Mouse (Mus musculus): Measurements from ENCODE around the gene Ypel4. TPM values are rescaled to one million over a fixed set of nuclear protein-coding genes. Genes with fewer than 3 reads are reported as not detected.

Ypel4 gene
- 19.6 and 26.9 TPM in 2 replicates for polyA plus RNA-seq (2021; fragmentation: Nextera tagmentation)
- long read RNA-seq, experiment 1, transcript Ypel4-201 (5 exons, 1,676 nt), result major isoform, 53 of 74 reads
- long read RNA-seq, experiment 1, partial matches to known transcripts, result 10 of 74 reads
- long read RNA-seq, experiment 1, other reads (novel, unspliced or antisense), result 8 of 74 reads
- long read RNA-seq, experiment 2, transcript Ypel4-201 (5 exons, 1,676 nt), result major isoform, 19 of 40 reads
- long read RNA-seq, experiment 2, partial matches to known transcripts, result 18 of 40 reads
- long read RNA-seq, experiment 2, other reads (novel, unspliced or antisense), result 2 of 40 reads

DNA sequence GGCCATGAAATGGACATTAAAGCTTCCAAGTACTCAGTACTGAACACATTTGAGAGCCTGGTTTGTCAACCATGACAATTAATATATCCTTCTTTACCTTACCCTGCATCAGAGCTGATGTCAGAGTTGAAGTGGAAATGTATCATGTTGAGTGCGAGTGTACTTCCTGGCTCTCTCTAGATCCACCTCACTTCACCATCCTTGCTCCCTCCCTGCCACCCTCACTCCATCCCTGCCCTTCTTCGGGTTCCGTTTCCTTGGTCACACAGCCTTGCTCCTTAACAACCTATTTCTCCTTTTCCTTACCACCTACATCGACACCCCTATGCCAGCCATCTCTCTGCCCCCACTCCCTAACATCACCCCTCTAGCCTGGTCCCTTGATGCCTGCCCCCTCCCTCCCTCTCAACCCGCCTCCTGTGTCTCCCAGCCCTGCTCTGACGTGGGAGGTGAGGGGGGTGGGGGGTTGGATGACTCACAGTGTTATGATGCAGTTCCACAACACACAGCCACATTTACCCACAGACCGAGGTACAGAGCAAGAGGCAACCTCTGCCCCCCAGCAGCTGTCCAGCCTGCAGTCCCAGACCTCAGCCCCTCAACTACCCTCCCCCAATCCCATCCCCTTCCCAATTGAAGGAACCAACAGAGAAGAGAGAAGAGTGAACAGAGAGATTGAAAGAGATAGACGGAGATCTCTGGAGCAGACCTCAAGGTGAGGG lies at the start of gene Ypel4:
Gene Ypel4 (plus strand): TSS at position 480 of the 722 bp plus-strand sequence.

GRCm38 (mm10) chr2:84714811-84715561 lies 18.9 kb upstream of the Ypel4 start, which contains the start of gene Zdhhc5:
TSS of gene Zdhhc5 (minus strand) at chr2:84715180.

GRCm38 (mm10) chr2:84727172-84727858 lies 6.5 kb upstream of the Ypel4 start, which contains the start of gene Clp1:
TSS of gene Clp1 (minus strand) at chr2:84727350.

DNA sequence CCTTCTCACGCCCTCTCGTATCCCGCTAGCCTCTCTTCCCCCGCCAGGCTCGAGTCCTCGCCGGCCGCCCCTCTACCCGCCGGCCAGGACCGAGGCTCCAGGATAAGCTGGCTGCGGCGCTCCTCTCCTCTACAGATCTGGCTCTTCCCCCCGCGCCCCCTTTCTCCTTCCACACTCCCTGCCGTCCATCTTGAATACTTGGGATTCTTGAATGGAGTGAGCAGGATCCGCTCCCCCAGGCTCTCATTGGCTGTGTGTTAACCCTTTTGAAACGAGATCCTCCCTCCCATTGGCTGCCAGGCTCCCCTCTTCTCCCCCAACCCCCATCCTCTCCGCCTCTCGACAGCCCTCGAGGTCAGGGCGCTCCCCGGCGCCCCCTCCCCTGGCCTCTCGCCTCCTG lies 9.7 kb downstream of the Ypel4 start, which contains the start of gene Gm19426:
Gene Gm19426 (minus strand): TSS at position 95 of the 400 bp plus-strand sequence.

GRCm38 (mm10) chr2:84775241-84775640 lies 41.4 kb downstream of the Ypel4 start, which contains the start of gene Serping1:
TSS of gene Serping1 (minus strand) at chr2:84775444.

Other genes with a start within 250 kb of the Ypel4 start
- 5.0 and 5.6 TPM in 2 replicates for gene Ctnnd1, start 83.3 kb upstream of the Ypel4 start, polyA plus RNA-seq (2021; fragmentation: Nextera tagmentation)
- 0.06 TPM in 1 of 2 replicates, not detected in the other for gene Btbd18, start 75.0 kb upstream of the Ypel4 start, polyA plus RNA-seq (2021; fragmentation: Nextera tagmentation)
- 94.1 and 109 TPM in 2 replicates for gene Selenoh, start 63.3 kb upstream of the Ypel4 start, polyA plus RNA-seq (2021; fragmentation: Nextera tagmentation)
- not detected in 2 replicates for gene Gm28635, start 56.0 kb upstream of the Ypel4 start, polyA plus RNA-seq (2021; fragmentation: Nextera tagmentation)
- 14.4 and 25.0 TPM in 2 replicates for gene Med19, start 55.7 kb upstream of the Ypel4 start, polyA plus RNA-seq (2021; fragmentation: Nextera tagmentation)
- 239 and 350 TPM in 2 replicates for gene Tmx2, start 54.9 kb upstream of the Ypel4 start, polyA plus RNA-seq (2021; fragmentation: Nextera tagmentation)
- 5.5 and 8.0 TPM in 2 replicates for gene Zdhhc5, start 18.9 kb upstream of the Ypel4 start, polyA plus RNA-seq (2021; fragmentation: Nextera tagmentation)
- gene Clp1, start 6.7 kb upstream of the Ypel4 start, polyA plus RNA-seq (2021; fragmentation: Nextera tagmentation), result 10.4 and 10.5 TPM in 2 replicates
- 0.70 and 1.2 TPM in 2 replicates for gene Gm19426, start 9.6 kb downstream of the Ypel4 start, polyA plus RNA-seq (2021; fragmentation: Nextera tagmentation)
- gene Serping1, start 41.4 kb downstream of the Ypel4 start, polyA plus RNA-seq (2021; fragmentation: Nextera tagmentation), result 9.7 and 14.3 TPM in 2 replicates
- gene Ube2l6, start 64.8 kb downstream of the Ypel4 start, polyA plus RNA-seq (2021; fragmentation: Nextera tagmentation), result 7.5 and 12.5 TPM in 2 replicates
- gene Smtnl1, start 88.6 kb downstream of the Ypel4 start, polyA plus RNA-seq (2021; fragmentation: Nextera tagmentation), result not detected in 2 replicates
- gene Timm10, start 92.9 kb downstream of the Ypel4 start, polyA plus RNA-seq (2021; fragmentation: Nextera tagmentation), result 174 and 190 TPM in 2 replicates
- gene Slc43a1, start 104.8 kb downstream of the Ypel4 start, polyA plus RNA-seq (2021; fragmentation: Nextera tagmentation), result 0.14 and 0.29 TPM in 2 replicates
- 5.6 and 49.3 TPM in 2 replicates for gene Rtn4rl2, start 152.7 kb downstream of the Ypel4 start, polyA plus RNA-seq (2021; fragmentation: Nextera tagmentation)
- 0.51 and 0.83 TPM in 2 replicates for gene Slc43a3, start 202.5 kb downstream of the Ypel4 start, polyA plus RNA-seq (2021; fragmentation: Nextera tagmentation)
- not detected in 2 replicates for gene Prg2, start 246.4 kb downstream of the Ypel4 start, polyA plus RNA-seq (2021; fragmentation: Nextera tagmentation)

Data from left cerebral cortex, adult 6 months (tissue).